Mouse (Mus musculus): ENCODE measurements at regions not wholly inside any gene's neighbourhood (a gene's known extent, or its start where the extent isn't known, plus 50 kb on each side); places are given as distances from the start of the nearest gene placed in this dataset.

- DNase-seq (ENCODE audit: low read depth) = no peak
- TF ChIP-seq POLR2A (IDR thresholded peaks at IDR 0.05; ENCODE audit: borderline replicate concordance, extremely low read depth, insufficient read depth, insufficient read length, poor library complexity, severe bottlenecking) = no peak
- TF ChIP-seq CTCF (IDR thresholded peaks at IDR 0.05; ENCODE audit: borderline replicate concordance, extremely low read depth, insufficient read depth, insufficient read length) = no peak
Measured at GRCm38 (mm10) chr13:55909941-55910340, 73.9 kb upstream of the Pitx1 start.

GRCm38 (mm10) chr13:55904884-55905283 lies 68.9 kb upstream of the Pitx1 start:
- TF ChIP-seq POLR2A (IDR thresholded peaks at IDR 0.05; ENCODE audit: borderline replicate concordance, extremely low read depth, insufficient read depth, insufficient read length, poor library complexity, severe bottlenecking) (no peak), CTCF (IDR thresholded peaks at IDR 0.05; ENCODE audit: borderline replicate concordance, extremely low read depth, insufficient read depth, insufficient read length) (no peak)
- DNase-seq (ENCODE audit: low read depth) = no peak

GRCm38 (mm10) chr13:55902255-55902654 lies 66.3 kb upstream of the Pitx1 start:
- no peak for DNase-seq (ENCODE audit: low read depth)
- TF ChIP-seq POLR2A (IDR thresholded peaks at IDR 0.05; ENCODE audit: borderline replicate concordance, extremely low read depth, insufficient read depth, insufficient read length, poor library complexity, severe bottlenecking) (no peak), CTCF (IDR thresholded peaks at IDR 0.05; ENCODE audit: borderline replicate concordance, extremely low read depth, insufficient read depth, insufficient read length) (no peak)

GRCm38 (mm10) chr13:55900190-55900526 lies 64.2 kb upstream of the Pitx1 start:
- DNase-seq (ENCODE audit: low read depth) = peak; percentile 43
- TF ChIP-seq POLR2A (IDR thresholded peaks at IDR 0.05; ENCODE audit: borderline replicate concordance, extremely low read depth, insufficient read depth, insufficient read length, poor library complexity, severe bottlenecking) (no peak), CTCF (IDR thresholded peaks at IDR 0.05; ENCODE audit: borderline replicate concordance, extremely low read depth, insufficient read depth, insufficient read length) (no peak)

- peak; percentile 78 for DNase-seq (ENCODE audit: low read depth)
- no peak for TF ChIP-seq CTCF (IDR thresholded peaks at IDR 0.05; ENCODE audit: borderline replicate concordance, extremely low read depth, insufficient read depth, insufficient read length)
- TF ChIP-seq POLR2A (IDR thresholded peaks at IDR 0.05; ENCODE audit: borderline replicate concordance, extremely low read depth, insufficient read depth, insufficient read length, poor library complexity, severe bottlenecking) = no peak
Measured at GRCm38 (mm10) chr13:55899501-55900189, 63.7 kb upstream of the Pitx1 start.

- peak; percentile 57 for DNase-seq (ENCODE audit: low read depth)
- TF ChIP-seq CTCF (IDR thresholded peaks at IDR 0.05; ENCODE audit: borderline replicate concordance, extremely low read depth, insufficient read depth, insufficient read length) = no peak
- TF ChIP-seq POLR2A (IDR thresholded peaks at IDR 0.05; ENCODE audit: borderline replicate concordance, extremely low read depth, insufficient read depth, insufficient read length, poor library complexity, severe bottlenecking) = no peak
Measured at GRCm38 (mm10) chr13:55898999-55899398, 63.0 kb upstream of the Pitx1 start.

GRCm38 (mm10) chr13:55898257-55898950 lies 62.4 kb upstream of the Pitx1 start:
- no peak for TF ChIP-seq CTCF (IDR thresholded peaks at IDR 0.05; ENCODE audit: borderline replicate concordance, extremely low read depth, insufficient read depth, insufficient read length)
- peak; percentile 72 for DNase-seq (ENCODE audit: low read depth)

GRCm38 (mm10) chr13:55895505-55895904 lies 59.5 kb upstream of the Pitx1 start:
- DNase-seq (ENCODE audit: low read depth) = no peak
- no peak for TF ChIP-seq POLR2A (IDR thresholded peaks at IDR 0.05; ENCODE audit: borderline replicate concordance, extremely low read depth, insufficient read depth, insufficient read length, poor library complexity, severe bottlenecking)
- no peak for TF ChIP-seq CTCF (IDR thresholded peaks at IDR 0.05; ENCODE audit: borderline replicate concordance, extremely low read depth, insufficient read depth, insufficient read length)

GRCm38 (mm10) chr13:55893154-55894018 lies 57.4 kb upstream of the Pitx1 start:
- peak; percentile 74 for DNase-seq (ENCODE audit: low read depth)
- TF ChIP-seq POLR2A (IDR thresholded peaks at IDR 0.05; ENCODE audit: borderline replicate concordance, extremely low read depth, insufficient read depth, insufficient read length, poor library complexity, severe bottlenecking) (no peak), CTCF (IDR thresholded peaks at IDR 0.05; ENCODE audit: borderline replicate concordance, extremely low read depth, insufficient read depth, insufficient read length) (no peak)

- TF ChIP-seq POLR2A (IDR thresholded peaks at IDR 0.05; ENCODE audit: borderline replicate concordance, extremely low read depth, insufficient read depth, insufficient read length, poor library complexity, severe bottlenecking) = no peak
- TF ChIP-seq CTCF (IDR thresholded peaks at IDR 0.05; ENCODE audit: borderline replicate concordance, extremely low read depth, insufficient read depth, insufficient read length) = no peak
- no peak for DNase-seq (ENCODE audit: low read depth)
Measured at GRCm38 (mm10) chr13:55892250-55892649, 56.3 kb upstream of the Pitx1 start.

GRCm38 (mm10) chr13:55887099-55887736 lies 51.2 kb upstream of the Pitx1 start:
- no peak for TF ChIP-seq CTCF (IDR thresholded peaks at IDR 0.05; ENCODE audit: borderline replicate concordance, extremely low read depth, insufficient read depth, insufficient read length)
- no peak for TF ChIP-seq POLR2A (IDR thresholded peaks at IDR 0.05; ENCODE audit: borderline replicate concordance, extremely low read depth, insufficient read depth, insufficient read length, poor library complexity, severe bottlenecking)

More at GRCm38 (mm10) chr13:55887099-55887736, 51.2 kb upstream of the Pitx1 start:
- DNase-seq (ENCODE audit: low read depth) = no peak

Data from brain, embryonic 14.5 days (tissue).